Mouse (Mus musculus) layer of hippocampus, adult 2 months (tissue): ENCODE measurements around the gene Slc35e3. TPM values are rescaled to one million over a fixed set of nuclear protein-coding genes. Genes with fewer than 3 reads are reported as not detected.

Source experiments
- DNase-seq, 2 experiments: peaks; one replicate each; pipeline ENCODE4 v3.0.0; 2022; ENCODE audit warnings: low spot score in 2 of 2
- H3K27ac ChIP-seq: fragments of 200-600 bp; 2 replicates; pipeline ENCODE4 v1.8.1; 2022
- H3K4me3 ChIP-seq: fragments of 200-600 bp; 2 replicates; pipeline ENCODE4 v1.8.1; 2022; ENCODE audit warnings: mild to moderate bottlenecking
- CTCF ChIP-seq: fragments of 200-600 bp; conservative IDR thresholded peaks from 2 replicates; pipeline ENCODE4 v1.8.1; 2022; ENCODE audit warnings: antibody characterized with exemption, mild to moderate bottlenecking, moderate library complexity
- total RNA-seq, 2 experiments: library from RNA; stranded (reverse); gene quantifications; 2 replicates each; pipeline ENCODE4 v1.2.3; 2021

Slc35e3 gene
- total RNA-seq, 2 experiments from 2014 or later, result 31.4 to 33.1 TPM

- Histone ChIP-seq H3K4me3 (no peak overlapping the region), H3K27ac (no peak overlapping the region)
- TF ChIP-seq CTCF, result no peak
- DNase-seq, result no peak
Measured at GRCm38 (mm10) chr10:117781021-117781725, 35.0 kb upstream of the Slc35e3 start.

- TF ChIP-seq CTCF, result no peak
- no peak for DNase-seq
Measured at GRCm38 (mm10) chr10:117780306-117780911, 34.2 kb upstream of the Slc35e3 start.

GRCm38 (mm10) chr10:117779581-117780305, 33.6 kb upstream of the Slc35e3 start:
- no peak for DNase-seq
- Histone ChIP-seq H3K4me3 (no peak overlapping the region), H3K27ac (no peak overlapping the region)
- no peak for TF ChIP-seq CTCF

More at GRCm38 (mm10) chr10:117780306-117780911, 34.2 kb upstream of the Slc35e3 start:
- Histone ChIP-seq H3K27ac (no peak overlapping the region), H3K4me3 (no peak overlapping the region)

GRCm38 (mm10) chr10:117778951-117779350, 32.8 kb upstream of the Slc35e3 start:
- TF ChIP-seq CTCF, result no peak
- no peak overlapping the region for H3K4me3 ChIP-seq
- DNase-seq, result no peak
- no peak overlapping the region for H3K27ac ChIP-seq

- DNase-seq, result no peak
- Histone ChIP-seq H3K4me3 (no peak overlapping the region), H3K27ac (no peak overlapping the region)
- TF ChIP-seq CTCF, result no peak
Measured at GRCm38 (mm10) chr10:117778328-117778910, 32.3 kb upstream of the Slc35e3 start.

GRCm38 (mm10) chr10:117777501-117778327, 31.5 kb upstream of the Slc35e3 start:
- no peak overlapping the region for H3K4me3 ChIP-seq
- H3K27ac ChIP-seq, result no peak overlapping the region
- TF ChIP-seq CTCF, result no peak
- DNase-seq, result no peak

GRCm38 (mm10) chr10:117777103-117777470, 30.9 kb upstream of the Slc35e3 start:
- no peak for DNase-seq
- TF ChIP-seq CTCF, result no peak
- Histone ChIP-seq H3K27ac (no peak overlapping the region), H3K4me3 (no peak overlapping the region)

- TF ChIP-seq CTCF, result no peak
- DNase-seq, result no peak
- Histone ChIP-seq H3K4me3 (no peak overlapping the region), H3K27ac (no peak overlapping the region)
Measured at GRCm38 (mm10) chr10:117776281-117777102, 30.3 kb upstream of the Slc35e3 start.

- TF ChIP-seq CTCF, result no peak
- no peak overlapping the region for H3K4me3 ChIP-seq
- H3K27ac ChIP-seq, result no peak overlapping the region
- DNase-seq, result no peak
Measured at GRCm38 (mm10) chr10:117775401-117776144, 29.4 kb upstream of the Slc35e3 start.

GRCm38 (mm10) chr10:117774817-117775120, 28.6 kb upstream of the Slc35e3 start:
- Histone ChIP-seq H3K4me3 (no peak overlapping the region), H3K27ac (no peak overlapping the region)
- no peak for DNase-seq
- no peak for TF ChIP-seq CTCF

GRCm38 (mm10) chr10:117774011-117774816, 28.0 kb upstream of the Slc35e3 start:
- no peak overlapping the region for H3K4me3 ChIP-seq
- H3K27ac ChIP-seq, result no peak overlapping the region
- no peak for TF ChIP-seq CTCF
- no peak for DNase-seq
